Mouse (Mus musculus) mature B cell (primary cell): ENCODE results near the gene Spop.

ENCODE experiments used
- in situ Hi-C: fragments of 300-500 bp; cut with MboI; formaldehyde crosslinking; loops from 2 replicates; pipeline ENCODE4 v1.14.3; 2019

The Spop gene

DNA sequence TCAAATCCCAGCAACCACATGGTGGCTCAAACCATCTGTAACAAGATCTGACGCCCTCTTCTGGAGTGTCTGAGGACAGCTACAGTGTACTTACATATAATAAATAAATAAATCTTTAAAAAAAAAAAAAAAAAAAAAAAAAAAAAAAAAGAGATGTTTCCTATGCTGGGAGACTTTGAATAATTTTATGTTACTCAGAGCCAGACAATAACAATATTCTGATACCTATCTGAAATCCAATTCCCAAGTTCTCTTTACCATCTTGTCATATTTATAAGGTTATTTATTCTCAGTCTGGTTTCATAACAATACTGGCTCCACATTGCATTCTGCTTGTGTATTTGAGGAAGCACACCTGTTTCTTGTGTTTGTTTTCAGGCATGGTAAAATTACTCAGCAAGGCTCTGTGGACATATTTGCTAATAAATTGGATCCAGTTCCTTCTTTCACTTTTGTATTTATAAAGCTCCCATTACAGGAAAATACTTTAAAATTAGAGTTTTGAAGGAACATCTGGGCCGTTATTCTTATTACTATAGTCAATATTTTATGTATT, 7.1 kb downstream of the Spop start:
- in situ Hi-C loops = no loop called here

DNA sequence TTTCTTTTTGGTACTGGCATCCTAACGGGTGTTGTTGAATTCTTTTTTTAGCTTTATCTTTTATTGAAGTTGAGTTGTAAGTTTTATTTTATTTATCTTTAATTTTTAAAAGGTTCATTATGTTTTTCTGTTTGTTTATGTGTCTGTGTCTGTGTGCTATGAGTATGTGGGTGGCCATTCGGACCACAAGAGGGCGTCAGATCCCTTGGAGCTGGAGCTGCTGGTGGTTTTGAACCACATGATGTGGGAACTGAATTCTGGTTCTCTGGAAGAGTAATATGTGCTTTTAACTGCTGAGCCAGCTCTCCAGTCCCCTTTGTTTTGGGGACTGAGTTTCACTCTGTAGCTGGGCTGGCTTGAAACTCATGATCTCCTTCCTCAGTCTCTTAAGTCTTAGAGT, 9.6 kb downstream of the Spop start:
- in situ Hi-C loops = no loop called here

DNA sequence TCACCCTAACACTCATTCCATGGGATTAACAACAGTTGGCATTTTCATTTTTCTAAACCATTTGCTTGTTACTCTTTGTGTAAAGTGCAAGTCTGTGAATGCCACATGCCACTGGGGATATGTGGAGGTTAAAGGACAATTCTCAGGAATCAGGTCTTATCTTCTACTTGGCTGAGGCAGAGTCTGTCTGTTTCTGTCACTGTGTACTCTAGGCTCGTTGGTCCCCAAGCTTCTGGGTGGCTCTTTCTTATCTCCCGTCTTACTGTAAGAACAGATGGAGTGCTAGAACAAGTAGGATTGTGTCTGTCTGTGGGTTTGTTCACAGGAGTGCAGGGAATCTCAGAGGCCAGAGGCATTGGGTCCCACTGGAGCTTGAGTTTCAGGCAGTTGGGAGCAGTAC, 17.5 kb downstream of the Spop start:
- in situ Hi-C loops = no loop called here

DNA sequence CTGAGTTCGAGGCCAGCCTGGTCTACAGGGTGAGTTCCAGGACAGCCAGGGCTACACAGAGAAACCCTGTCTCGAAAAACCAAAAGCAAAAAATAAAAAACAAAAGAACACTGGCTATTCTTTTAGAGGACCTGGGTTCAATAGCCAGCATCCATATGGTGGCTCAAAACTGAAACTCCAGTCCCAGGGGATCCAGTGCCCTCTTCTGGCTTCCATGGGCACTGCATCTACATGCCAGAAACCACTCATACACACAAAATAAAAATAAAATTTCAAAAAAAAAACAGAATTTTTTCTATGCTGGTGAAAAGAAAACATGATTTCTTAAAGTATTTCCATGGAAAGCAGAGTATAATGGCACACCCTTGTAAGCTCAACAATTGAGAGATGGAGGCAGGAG, 18.3 kb downstream of the Spop start:
- in situ Hi-C loops = no loop called here

DNA sequence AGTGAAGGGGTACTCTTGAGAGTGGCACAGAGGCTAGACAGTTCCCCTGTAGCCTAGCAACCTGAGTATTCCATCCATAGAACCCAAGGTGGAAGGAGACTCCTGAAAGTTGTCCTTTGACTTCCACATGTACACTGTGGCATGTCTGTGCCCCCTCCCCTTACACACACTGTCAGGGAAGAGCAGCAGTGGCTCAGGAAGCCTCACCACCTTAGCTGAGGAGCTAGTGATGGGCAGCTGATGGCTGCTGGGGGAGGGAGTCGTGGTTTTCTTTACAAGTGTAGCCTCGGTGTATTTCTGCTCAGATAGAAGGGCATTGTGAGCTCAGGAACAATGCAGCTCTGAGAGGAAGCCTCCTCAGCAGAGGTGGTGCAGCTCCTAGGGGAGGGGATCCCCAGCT, 31.5 kb downstream of the Spop start:
- in situ Hi-C loops = no loop called here

DNA sequence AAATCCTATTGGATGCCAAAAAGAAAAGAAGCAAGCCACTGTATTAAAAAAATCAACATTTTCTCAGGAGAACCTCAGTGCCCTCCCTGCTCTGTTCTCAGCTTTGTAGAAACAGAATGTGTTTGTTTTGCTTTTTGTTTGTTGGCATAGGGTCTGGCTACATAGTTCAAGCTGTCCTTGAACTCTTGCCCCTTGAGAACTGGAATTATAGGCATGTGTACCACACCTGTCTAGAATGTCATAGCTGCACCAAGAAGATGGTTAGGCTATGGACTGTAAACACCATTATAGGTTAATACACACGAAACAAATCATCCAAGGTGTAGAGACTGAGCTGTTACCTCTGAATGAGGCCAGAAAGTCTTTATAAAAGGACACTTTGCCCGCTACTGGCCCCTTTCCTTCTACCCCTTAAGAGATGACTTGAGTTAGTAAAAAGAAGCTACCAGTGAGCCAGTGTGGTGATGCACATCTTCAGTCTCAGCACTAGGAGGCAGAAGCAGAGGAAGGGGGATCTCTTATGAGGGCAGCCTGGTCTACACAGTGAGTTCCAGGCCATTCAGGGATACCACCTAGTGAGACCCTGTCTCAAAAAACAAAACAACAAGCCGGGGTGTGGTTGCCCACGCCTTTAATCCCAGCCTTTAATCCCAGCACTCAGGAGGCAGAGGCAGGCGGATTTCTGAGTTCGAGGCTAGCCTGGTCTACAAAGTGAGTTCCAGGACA, 32.9 kb downstream of the Spop start:
- in situ Hi-C loops = no loop called here

DNA sequence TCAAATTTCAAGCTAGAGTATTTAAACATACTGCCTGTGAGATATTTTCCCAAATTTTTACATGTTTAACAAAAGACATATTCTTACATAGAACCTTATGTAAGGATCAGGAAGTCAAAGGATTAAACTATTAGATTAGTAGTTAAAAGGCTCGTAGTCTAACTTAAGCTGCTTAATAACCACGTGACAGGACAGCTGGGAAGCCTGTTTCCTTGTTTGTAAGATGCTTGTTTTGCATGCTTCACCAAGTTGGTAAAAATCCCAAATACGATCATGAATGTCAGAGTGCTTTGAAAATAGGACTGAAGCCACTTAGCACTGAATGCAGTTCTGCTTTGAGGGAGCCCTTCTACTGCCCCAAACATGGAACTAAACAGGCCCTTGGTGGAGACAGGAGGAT, 34.5 kb downstream of the Spop start:
- in situ Hi-C loops = no loop called here

DNA sequence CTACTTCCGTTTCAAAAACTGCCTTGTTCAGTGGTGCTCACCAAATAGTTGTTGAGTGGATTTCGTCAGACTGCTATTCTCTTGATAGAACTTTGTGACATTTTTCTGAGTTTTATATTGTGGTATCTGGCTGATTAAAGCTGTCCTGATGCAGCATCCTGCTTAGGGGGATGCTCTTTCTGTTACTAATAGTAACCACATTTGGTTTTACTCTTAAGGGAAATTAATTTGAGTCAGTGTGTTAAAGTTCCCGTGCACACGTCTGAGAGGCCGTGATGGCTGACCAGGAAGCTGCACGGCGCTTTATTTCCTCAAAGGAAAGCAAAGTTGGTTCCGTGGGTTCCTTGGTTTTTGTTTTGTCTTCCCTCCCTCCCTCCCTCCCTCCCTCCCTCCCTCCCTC, 41.5 kb downstream of the Spop start:
- in situ Hi-C loops = no loop called here

DNA sequence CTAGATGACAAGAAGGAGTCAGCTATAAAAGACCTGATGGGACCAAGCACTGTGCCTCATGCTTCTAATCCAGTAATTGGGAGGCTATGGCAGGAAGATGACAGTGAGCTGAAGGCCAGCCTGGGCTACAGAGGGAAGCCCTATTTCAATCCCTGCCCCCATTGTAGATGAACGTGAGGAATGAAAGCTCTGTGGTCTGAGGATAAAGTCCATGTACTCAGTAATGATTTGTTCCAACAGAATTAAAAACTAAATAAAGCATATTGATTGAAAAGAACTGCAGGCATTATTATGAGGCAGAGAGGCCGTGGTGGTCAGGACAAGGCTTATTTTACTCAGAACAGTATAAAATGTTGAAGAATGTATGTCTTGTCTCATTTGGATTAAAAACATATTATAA, 47.0 kb downstream of the Spop start:
- in situ Hi-C loops = no loop called here

DNA sequence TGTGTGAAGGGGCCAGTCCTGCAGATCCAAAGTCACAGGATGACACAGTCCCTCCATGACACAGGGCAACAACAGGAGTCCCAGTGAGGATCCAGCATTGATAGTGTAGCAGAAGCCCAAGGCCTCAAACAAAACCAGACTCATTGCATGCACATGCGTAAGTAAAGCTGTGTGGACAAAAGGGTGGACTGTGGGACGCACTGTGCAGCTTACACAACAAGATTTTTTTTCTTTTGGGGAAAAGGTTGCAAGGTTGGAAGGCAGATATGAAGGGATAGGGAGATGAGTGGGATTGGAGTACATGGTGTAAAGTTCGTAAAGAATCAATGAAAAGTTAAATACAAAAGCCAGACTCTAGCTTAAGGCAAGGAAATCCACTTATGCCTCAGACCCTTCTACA, 48.3 kb downstream of the Spop start:
- in situ Hi-C loops = no loop called here

DNA sequence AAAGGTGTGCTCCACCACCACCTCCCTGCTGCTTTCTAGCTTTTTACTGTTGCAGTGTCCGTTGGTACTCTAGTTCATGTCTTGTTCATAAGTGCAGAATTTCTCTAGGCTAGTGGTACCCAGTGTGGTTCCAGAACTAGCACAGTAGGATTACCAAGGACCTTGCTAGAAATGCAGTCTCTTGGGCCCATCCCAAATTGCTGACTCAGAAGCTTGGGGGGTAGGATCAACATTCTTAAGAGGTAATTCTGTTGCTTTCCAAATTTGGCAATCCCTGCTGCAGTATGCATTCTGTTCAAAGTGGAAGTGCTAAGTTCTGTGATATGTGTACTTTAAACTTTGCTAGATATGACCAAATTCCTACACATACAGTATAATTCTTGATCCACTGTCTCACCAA, 53.9 kb downstream of the Spop start:
- in situ Hi-C loops = no loop called here

DNA sequence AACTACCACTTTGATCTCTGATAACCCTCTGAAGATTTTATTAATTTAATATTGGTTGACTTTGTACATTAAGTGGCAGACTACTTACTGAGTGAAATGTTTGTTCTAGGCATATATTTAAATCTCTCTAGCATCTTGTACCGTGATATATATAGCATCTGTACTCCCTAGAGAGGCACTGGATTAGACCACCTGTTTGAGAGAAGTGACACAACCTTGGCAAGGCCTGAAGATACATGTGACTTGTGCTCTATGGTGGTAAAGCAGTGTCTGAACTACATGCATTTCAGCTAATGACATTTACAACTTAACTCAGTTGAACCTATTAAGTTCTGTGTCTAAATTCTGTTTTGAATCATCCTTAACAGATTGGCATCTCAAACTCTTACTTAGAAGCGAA, 59.1 kb downstream of the Spop start:
- in situ Hi-C loops = no loop called here

DNA sequence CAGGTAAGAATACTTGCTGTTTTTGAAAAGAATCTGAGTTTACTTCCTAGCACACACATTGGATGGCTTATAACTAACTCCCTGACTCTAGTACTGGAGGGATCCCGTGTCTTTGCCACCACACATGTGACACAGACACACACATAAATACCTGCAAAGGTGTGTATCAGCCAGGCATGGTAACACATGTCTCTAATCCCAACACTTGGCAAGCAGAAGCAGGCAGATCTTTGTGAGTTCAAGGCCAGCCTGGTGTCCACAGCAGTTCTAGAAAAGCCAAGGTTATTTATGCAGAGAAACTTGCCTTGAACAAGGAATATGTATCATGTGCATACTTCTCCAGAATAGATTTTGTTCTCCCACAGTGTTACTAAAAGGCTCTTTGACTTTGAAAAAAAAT, 59.6 kb downstream of the Spop start:
- in situ Hi-C loops = no loop called here

DNA sequence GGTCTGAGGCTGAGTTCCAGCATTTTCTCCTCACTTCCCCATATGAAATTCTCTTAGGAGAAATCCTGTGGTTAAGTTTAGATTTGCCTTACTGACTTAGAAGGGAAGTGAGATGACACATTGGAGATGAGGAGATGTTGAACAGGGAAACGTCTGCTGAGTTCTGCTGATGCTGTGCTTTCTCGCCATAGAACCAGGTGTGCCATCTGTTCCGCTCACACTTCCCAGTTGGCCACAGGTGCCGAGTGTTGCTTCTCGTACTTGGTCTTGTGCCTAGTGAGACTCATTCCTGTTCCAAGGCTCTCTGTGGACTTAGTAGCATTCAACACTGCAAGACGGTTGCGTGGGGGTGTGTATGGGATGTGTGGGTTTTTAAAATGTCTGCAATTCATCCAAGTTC, 62.4 kb downstream of the Spop start:
- in situ Hi-C loops = no loop called here

DNA sequence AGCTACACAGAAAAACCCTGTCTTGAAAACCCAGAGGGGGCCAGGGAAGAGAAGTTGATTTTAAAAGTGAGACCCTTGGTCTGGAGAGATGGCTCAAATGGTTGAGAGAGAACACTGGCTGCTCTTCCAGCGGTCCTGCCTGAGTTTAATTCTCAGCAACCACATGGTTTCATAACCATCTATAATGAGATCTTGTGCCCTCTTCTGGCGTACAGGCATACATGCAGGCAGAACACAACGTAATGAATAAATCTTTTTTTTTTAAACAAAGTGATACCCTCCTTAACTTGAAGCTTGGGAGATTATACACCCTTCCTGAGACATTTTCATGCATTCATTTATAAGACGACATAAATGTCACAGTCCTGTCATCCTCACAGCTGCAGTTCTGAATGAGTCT, 65.6 kb downstream of the Spop start:
- in situ Hi-C loops = no loop called here

DNA sequence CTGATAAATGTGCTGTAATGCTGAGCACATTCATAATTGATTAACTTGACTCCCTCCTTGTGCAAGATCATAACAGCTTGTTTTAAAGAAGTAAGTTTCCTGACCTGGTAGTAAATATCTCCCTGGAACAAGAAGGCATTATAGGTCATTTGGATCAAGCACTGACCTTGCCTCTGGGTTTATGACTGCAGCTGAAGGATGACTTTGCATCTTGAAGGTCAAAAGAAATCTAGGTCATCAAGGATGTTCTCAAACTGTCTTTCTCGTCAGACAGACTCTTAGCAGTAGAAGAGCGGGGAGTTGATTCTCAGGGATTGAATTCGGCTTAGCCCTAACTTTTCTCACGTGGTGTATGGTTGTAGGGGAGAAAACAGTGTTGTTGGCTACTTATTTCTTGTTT, 66.8 kb downstream of the Spop start:
- in situ Hi-C loops = no loop called here

DNA sequence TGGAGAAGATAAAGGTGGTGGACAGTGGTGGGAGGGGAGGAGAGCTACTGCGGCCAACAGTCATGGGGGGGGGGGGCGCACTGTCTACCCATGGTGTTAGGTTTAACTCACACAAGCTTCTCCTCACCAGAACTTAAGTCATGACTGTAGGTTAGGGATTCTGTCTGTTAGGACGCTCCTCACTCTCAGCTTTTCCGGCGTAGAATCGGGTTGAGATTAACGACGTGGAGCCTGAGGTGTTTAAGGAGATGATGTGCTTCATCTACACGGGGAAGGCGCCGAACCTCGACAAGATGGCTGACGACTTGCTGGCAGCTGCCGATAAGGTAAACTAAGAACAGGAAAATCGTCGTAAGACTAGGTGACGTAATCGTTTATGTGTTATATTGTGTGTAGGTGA, 71.8 kb downstream of the Spop start:
- in situ Hi-C loops = no loop called here

DNA sequence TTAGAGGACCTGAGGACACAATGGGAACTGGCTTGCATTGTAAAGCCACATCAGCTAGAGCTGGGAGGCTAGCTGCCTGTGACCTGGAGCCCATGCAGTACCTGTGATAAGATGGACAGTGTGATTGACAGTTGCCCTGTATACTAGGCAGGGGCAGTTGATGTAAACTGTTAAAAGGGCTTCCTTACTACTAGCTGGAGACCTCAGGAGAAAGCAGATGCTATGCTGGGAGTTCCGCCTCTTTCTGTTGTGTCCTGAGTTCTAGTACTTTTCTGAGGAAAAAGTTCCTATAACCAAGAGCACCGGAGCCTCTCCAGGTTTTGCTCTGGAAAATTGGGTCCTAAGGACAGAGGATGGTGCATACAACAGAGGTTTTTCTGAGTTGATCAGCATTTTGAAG, 73.4 kb downstream of the Spop start:
- in situ Hi-C loops = no loop called here

DNA sequence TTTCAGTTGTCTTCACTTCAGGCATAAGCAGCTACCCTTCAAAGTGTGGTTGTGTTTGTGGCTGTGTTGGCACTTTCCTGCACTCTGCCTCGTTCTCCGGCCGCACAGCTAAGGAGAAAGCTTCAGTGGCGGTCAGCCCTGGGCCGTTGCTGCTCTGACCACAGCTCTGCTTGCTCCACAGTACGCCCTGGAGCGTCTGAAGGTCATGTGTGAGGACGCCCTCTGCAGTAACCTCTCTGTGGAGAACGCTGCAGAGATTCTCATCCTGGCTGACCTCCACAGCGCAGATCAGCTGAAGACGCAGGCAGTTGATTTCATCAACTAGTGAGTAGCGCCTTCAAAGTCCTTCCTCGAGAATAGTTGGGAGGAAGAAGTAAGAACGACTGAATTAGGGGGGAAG, 76.2 kb downstream of the Spop start:
- in situ Hi-C loops = no loop called here

DNA sequence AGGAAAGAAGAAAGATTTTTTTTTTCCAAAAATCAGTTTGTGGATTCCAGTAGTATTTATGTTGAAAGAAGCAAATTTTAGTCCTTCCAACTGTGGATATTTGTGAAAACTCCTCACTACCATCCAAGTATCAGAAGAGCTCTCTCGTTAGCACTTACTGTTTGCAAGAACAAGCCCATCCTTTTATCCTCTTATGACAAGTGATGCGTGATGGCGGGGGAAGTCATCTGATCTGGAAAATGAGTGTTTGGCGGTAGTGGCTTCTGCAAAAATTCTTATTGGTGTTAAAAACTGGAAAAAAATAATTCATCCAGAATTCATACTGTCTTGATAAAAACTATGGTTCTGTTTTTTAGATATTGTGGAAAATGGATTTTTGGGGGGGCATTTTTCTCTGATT, 78.4 kb downstream of the Spop start:
- in situ Hi-C loops = no loop called here

DNA sequence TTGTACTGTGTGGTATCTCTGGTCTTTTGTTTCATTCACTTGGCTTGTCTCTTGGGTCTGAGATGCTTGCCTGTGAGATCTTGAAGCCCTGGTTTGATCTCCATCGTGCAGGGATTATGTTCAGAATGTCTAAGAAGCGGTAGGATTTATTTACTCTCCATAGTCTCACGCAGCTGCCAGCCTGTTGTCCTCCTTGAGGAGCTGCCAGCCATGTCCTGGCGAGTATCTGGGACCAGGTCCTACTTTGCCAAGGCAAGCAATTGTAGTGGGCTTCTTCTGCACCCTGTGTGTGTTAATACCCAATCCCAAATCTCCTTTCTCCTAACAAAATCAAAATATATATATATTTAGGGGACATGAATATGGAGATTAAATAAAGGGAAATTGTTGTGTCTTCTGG, 79.1 kb downstream of the Spop start:
- in situ Hi-C loops = no loop called here

DNA sequence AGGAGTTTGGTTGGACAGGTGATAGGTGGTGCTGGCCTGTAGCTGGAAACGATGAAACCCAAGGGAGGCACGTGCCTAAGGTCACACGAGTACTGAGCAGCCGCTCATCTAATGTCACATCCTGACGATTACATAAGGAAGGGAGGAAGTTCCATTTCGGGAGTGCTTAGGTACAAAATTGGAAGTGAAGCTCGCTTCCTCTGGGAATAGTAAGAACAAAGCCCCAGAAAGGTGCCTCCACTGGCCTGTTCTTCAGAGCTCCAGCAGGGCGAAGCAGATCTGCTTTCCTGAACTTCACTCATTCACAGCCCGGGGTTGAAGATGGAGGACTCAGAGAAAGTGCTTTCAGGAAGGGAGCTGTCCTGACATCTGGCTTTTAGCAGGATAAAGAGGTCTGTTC, 80.1 kb downstream of the Spop start:
- in situ Hi-C loops = no loop called here

DNA sequence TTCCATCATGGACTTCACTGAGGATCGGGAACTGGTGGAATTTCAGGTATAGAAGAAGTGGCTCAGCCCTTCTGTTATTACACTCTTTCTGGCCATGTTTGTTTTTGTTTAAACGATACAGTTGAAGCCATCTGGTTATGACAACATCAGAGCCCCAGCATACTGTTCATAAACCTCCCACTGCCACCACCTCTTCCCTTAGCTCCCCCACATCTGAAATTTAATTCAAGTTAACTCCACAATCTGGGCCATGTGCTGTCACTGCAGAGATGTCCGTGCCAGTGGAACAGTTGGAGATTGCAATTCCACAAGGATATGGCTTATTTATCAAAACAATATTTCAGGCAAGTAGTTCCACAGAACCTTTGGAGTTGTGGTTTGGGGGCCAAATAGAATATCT, 80.5 kb downstream of the Spop start:
- in situ Hi-C loops = no loop called here

DNA sequence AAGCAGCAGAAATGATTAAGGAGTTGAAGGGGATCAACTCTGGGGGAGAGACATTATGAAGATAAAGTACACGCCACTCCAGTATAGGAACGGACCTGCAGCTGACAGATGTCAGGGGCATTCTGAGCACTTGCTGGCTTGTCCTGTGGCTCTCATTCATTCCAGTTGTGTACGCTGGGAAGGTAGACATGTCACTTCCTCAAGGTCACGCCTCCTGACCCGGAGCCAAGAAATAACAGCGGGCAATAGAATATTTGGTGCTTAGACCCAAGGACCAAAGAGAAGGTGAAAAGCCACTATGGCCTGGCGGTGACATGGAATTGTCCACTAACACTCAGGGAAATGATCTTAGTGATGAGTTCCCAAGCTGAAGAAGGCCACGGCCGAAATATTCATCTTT, 82.0 kb downstream of the Spop start:
- in situ Hi-C loops = no loop called here
